Mouse (Mus musculus) liver, embryonic 14.5 days (tissue): ENCODE results near the gene B4galt4. TPM values are rescaled to one million over a fixed set of nuclear protein-coding genes. Genes with fewer than 3 reads are reported as not detected.

ENCODE experiments used
- ATAC-seq: fragments of 200-750 bp; cut with Nextera tagmentation; 2 replicates; pipeline ENCODE4 v1.8.0; 2017; ENCODE audit warnings: moderate number of reproducible peaks, mild to moderate bottlenecking, moderate library complexity; ENCODE audit not compliant: insufficient read depth
- DNase-seq, 3 experiments: peaks; one replicate each; pipeline ENCODE4 v3.0.0-alpha.2; 2012 to 2013; ENCODE audit warnings: low read depth in 3 of 3, low spot score in 3 of 3
- H3K27ac ChIP-seq: fragments of 300-500 bp; sonication (generic); 2 replicates; pipeline ENCODE4 v1.5.1; 2014; ENCODE audit warnings: moderate library complexity, mild to moderate bottlenecking, control low read depth, inconsistent platforms
- H3K27me3 ChIP-seq: fragments of 300-500 bp; sonication (generic); 2 replicates; pipeline ENCODE4 v1.6.1; 2014; ENCODE audit warnings: mild to moderate bottlenecking, low read length, moderate library complexity; ENCODE audit not compliant: control insufficient read depth, insufficient read depth
- H3K36me3 ChIP-seq: fragments of 300-500 bp; sonication (generic); replicated peaks from 2 replicates; pipeline ENCODE4 v1.6.1; 2014; ENCODE audit warnings: low read depth; ENCODE audit not compliant: control insufficient read depth, insufficient read depth
- H3K4me1 ChIP-seq, 2 experiments: fragments of 200-500 bp in 1 of 2; fragments of 300-500 bp in 1 of 2; sonication (generic) in 1 of 2; replicated peaks; 2 replicates each; pipeline ENCODE4 v1.6.1; 2012 to 2014; ENCODE audit warnings: antibody characterized with exemption in 1 of 2, inconsistent platforms in 1 of 2, low read length in 1 of 2; ENCODE audit not compliant: control insufficient read depth in 2 of 2, insufficient read depth in 2 of 2
- H3K4me2 ChIP-seq: fragments of 300-500 bp; sonication (generic); 2 replicates; pipeline ENCODE4 v1.6.1; 2014; ENCODE audit warnings: low read depth, mild to moderate bottlenecking, control low read depth, moderate library complexity
- H3K4me3 ChIP-seq, 2 experiments: fragments of 200-500 bp in 1 of 2; fragments of 300-500 bp in 1 of 2; sonication (generic) in 1 of 2; 2 replicates each; pipeline ENCODE4 v1.5.1; 2012 to 2014; ENCODE audit warnings: low read depth in 2 of 2, low read length in 2 of 2, mild to moderate bottlenecking in 2 of 2, control low read depth in 1 of 2, inconsistent platforms in 1 of 2, moderate library complexity in 1 of 2; ENCODE audit not compliant: insufficient read depth in 1 of 2
- H3K9ac ChIP-seq: fragments of 300-500 bp; sonication (generic); replicated peaks from 2 replicates; pipeline ENCODE4 v1.6.1; 2014; ENCODE audit warnings: mild to moderate bottlenecking, control low read depth, moderate library complexity
- H3K9me3 ChIP-seq: fragments of 300-500 bp; sonication (generic); 2 replicates; pipeline ENCODE4 v1.6.1; 2016; ENCODE audit warnings: low read length, mixed read lengths; ENCODE audit not compliant: control insufficient read depth
- CTCF ChIP-seq: IDR thresholded peaks from 2 replicates; pipeline ENCODE4 v1.5.1; 2016; ENCODE audit warnings: antibody characterized with exemption, low read depth, control low read depth
- EP300 ChIP-seq: IDR thresholded peaks from 2 replicates; pipeline ENCODE4 v1.6.1; 2016; ENCODE audit warnings: antibody characterized with exemption, low read depth
- WGBS: fragments of 180-500 bp; shearing (Covaris S2); extraction: QIAGEN DNeasy Blood & Tissue Kit; methylation state at CpG from one replicate; pipeline ENCODE4 v1.1.7; 2014; ENCODE audit not compliant: insufficient replicate concordance; 5-methylcytosine and 5-hydroxymethylcytosine counted together
- polyA plus RNA-seq, 2 experiments: library from polyadenylated mRNA; depleted of rRNA in 1 of 2; stranded (reverse) in 1 of 2; unstranded in 1 of 2; fragments of >200 nt; fragmentation: Nextera tagmentation in 1 of 2; extraction: Ambion mirVana in 1 of 2; gene quantifications; 2 replicates each; pipeline versions ENCODE4 v1.2.1 to v1.2.3; 2012 to 2014

B4galt4 gene
- polyA plus RNA-seq, 2 experiments, result 1.3 to 2.3 TPM

- Histone ChIP-seq H3K9me3 (no peaks in the 10 kb centered on the region), H3K36me3 (no peaks in the 10 kb centered on the region), H3K27me3 (peaks cover 11% of the 10 kb centered on the region; the same call in 1 of the 2 replicates), H3K27ac (no peak overlapping the region), H3K4me3 (no peak overlapping the region), H3K4me2 (no peak overlapping the region), H3K9ac (no peak overlapping the region), H3K4me1 (no peaks in the 10 kb centered on the region)
- no peak for ATAC-seq
- no peak for DNase-seq
- TF ChIP-seq EP300, result no peak
- no peak for TF ChIP-seq CTCF
- WGBS, result 76% methylated on average over 15 of the region's 15 CpGs
Measured at GRCm38 (mm10) chr16:38728576-38729132, 13.4 kb upstream of the B4galt4 start.

DNA sequence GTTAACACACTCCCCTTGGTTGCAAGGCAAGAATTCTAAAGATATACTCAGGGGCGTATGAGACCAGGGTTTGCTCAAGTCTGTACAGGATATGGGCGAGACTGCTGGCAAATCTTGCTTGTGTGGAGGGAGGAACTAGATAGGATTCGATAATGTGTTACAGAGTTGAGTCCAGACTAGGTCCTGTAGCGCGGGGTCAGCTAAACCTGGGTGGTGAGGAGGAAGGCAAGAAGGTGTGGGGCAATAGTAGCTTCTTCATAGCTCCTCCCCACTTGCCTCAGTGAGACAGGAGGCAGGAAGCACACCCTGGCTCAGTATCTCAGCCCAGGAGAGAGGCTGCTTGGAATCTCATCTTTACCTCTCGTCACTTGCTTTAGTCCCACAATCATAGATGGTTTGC, 12.9 kb upstream of the B4galt4 start:
- no peak for DNase-seq
- no peak overlapping the region for H3K27ac ChIP-seq
- 54% methylated on average over 6 of the region's 6 CpGs for WGBS
- no peaks in the 10 kb centered on the region for H3K36me3 ChIP-seq
- H3K9ac ChIP-seq, result no peak overlapping the region
- no peaks in the 10 kb centered on the region for H3K4me1 ChIP-seq
- no peaks in the 10 kb centered on the region for H3K9me3 ChIP-seq
- no peak overlapping the region for H3K4me2 ChIP-seq
- TF ChIP-seq CTCF, result no peak
- no peak for TF ChIP-seq EP300
- ATAC-seq, result no peak
- H3K27me3 ChIP-seq, result peaks cover 11% of the 10 kb centered on the region; the same call in 1 of the 2 replicates
- no peak overlapping the region for H3K4me3 ChIP-seq

- H3K4me3 ChIP-seq, result no peak overlapping the region
- peaks cover 7% of the 10 kb centered on the region; the same call in 1 of the 2 replicates for H3K27me3 ChIP-seq
- no peak overlapping the region for H3K4me2 ChIP-seq
- 39% methylated on average over 15 of the region's 15 CpGs for WGBS
- TF ChIP-seq EP300, result no peak
- peak; percentile 30; the same call in 1 of the 2 replicates for TF ChIP-seq CTCF
- H3K4me1 ChIP-seq, result no peaks in the 10 kb centered on the region
- H3K9me3 ChIP-seq, result no peaks in the 10 kb centered on the region
- no peaks in the 10 kb centered on the region for H3K36me3 ChIP-seq
- H3K9ac ChIP-seq, result no peak overlapping the region
- DNase-seq (no peak), ATAC-seq (no peak)
- no peak overlapping the region for H3K27ac ChIP-seq
Measured at GRCm38 (mm10) chr16:38729610-38730288, 12.3 kb upstream of the B4galt4 start.

DNA sequence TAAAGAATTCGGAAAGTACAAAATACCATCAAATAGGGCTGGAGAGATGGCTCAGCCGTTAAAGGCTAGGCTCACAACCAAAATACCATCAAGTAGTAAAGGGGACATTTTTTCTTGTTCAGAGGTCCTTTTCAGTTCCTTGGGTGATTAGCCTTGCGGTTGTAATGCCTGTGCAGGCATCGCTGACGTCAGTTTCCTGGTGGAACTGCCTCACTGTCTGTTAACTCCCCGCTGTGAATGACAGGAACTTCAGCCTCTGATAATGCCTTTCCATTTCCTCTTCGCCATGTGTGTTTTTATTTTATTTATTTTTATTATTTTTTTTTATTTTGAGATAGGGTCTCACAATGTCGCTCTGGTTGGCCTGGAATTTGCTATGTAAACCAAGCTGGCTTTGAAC, 11.1 kb upstream of the B4galt4 start:
- Histone ChIP-seq H3K9ac (no peak overlapping the region), H3K4me3 (no peak overlapping the region), H3K36me3 (no peaks in the 10 kb centered on the region), H3K4me1 (no peaks in the 10 kb centered on the region), H3K27ac (no peak overlapping the region), H3K4me2 (no peak overlapping the region), H3K9me3 (no peaks in the 10 kb centered on the region), H3K27me3 (peaks cover 7% of the 10 kb centered on the region; the same call in 1 of the 2 replicates)
- 10% methylated on average over 8 of the region's 8 CpGs for WGBS
- ATAC-seq, result no peak
- no peak for DNase-seq
- TF ChIP-seq CTCF (no peak), EP300 (no peak)

- ATAC-seq, result no peak
- H3K36me3 ChIP-seq, result no peaks in the 10 kb centered on the region
Measured at GRCm38 (mm10) chr16:38741204-38741903, 710 bp upstream of the B4galt4 start.

More at GRCm38 (mm10) chr16:38741204-38741903, 710 bp upstream of the B4galt4 start:
- WGBS, result 55% methylated on average over 13 of the region's 13 CpGs
- H3K9ac ChIP-seq, result no peak overlapping the region
- H3K4me3 ChIP-seq, result no peak overlapping the region
- TF ChIP-seq CTCF, result no peak
- no peak for TF ChIP-seq EP300
- no peak overlapping the region for H3K4me2 ChIP-seq
- DNase-seq, result no peak
- no peaks in the 10 kb centered on the region for H3K9me3 ChIP-seq
- peaks cover 22% of the 10 kb centered on the region for H3K27me3 ChIP-seq
- no peak overlapping the region for H3K27ac ChIP-seq
- H3K4me1 ChIP-seq, result no peaks in the 10 kb centered on the region
